Mouse (Mus musculus) hindbrain, embryonic 11.5 days (tissue): ENCODE data around the gene Babam2. TPM values are rescaled to one million over a fixed set of nuclear protein-coding genes. Genes with fewer than 3 reads are reported as not detected.

Experiments
- ATAC-seq: fragments of 200-750 bp; cut with Nextera tagmentation; 2 replicates; pipeline ENCODE4 v1.8.0; 2017; ENCODE audit warnings: mild to moderate bottlenecking, moderate TSS enrichment, moderate library complexity; ENCODE audit not compliant: low FRiP score
- DNase-seq: peaks from one replicate; pipeline ENCODE4 v3.0.0-alpha.2; 2015; ENCODE audit warnings: low spot score
- H3K27ac ChIP-seq: fragments of 300-500 bp; sonication (generic); 2 replicates; pipeline ENCODE4 v1.5.1; 2014; ENCODE audit warnings: mild to moderate bottlenecking, low read depth, low read length
- H3K27me3 ChIP-seq: fragments of 300-500 bp; sonication (generic); 2 replicates; pipeline ENCODE4 v1.6.1; 2014; ENCODE audit warnings: mild to moderate bottlenecking, low read length, moderate library complexity, mixed read lengths; ENCODE audit not compliant: control insufficient read depth, insufficient read depth
- H3K36me3 ChIP-seq: fragments of 300-500 bp; sonication (generic); 2 replicates; pipeline ENCODE4 v1.6.1; 2014; ENCODE audit warnings: mild to moderate bottlenecking, low read length, moderate library complexity, mixed read lengths; ENCODE audit not compliant: control insufficient read depth, insufficient read depth
- H3K4me1 ChIP-seq: fragments of 300-500 bp; sonication (generic); replicated peaks from 2 replicates; pipeline ENCODE4 v1.6.1; 2014; ENCODE audit warnings: low read length, mixed read lengths; ENCODE audit not compliant: control insufficient read depth, insufficient read depth
- H3K4me2 ChIP-seq: fragments of 300-500 bp; sonication (generic); replicated peaks from 2 replicates; pipeline ENCODE4 v1.6.1; 2014; ENCODE audit warnings: mild to moderate bottlenecking, low read depth, low read length
- H3K4me3 ChIP-seq: fragments of 300-500 bp; sonication (generic); 2 replicates; pipeline ENCODE4 v1.5.1; 2014; ENCODE audit warnings: low read depth, low read length
- H3K9ac ChIP-seq: fragments of 300-500 bp; sonication (generic); 2 replicates; pipeline ENCODE4 v1.6.1; 2014; ENCODE audit warnings: low read depth, low read length
- H3K9me3 ChIP-seq: fragments of 300-500 bp; sonication (generic); 2 replicates; pipeline ENCODE4 v1.6.1; 2016; ENCODE audit warnings: low read length; ENCODE audit not compliant: control insufficient read depth
- WGBS: fragments of 180-500 bp; shearing (Covaris S2); extraction: QIAGEN DNeasy Blood & Tissue Kit; methylation state at CpG from one replicate; pipeline ENCODE4 v1.1.7; 2014; 5-methylcytosine and 5-hydroxymethylcytosine counted together
- polyA plus RNA-seq: library from polyadenylated mRNA; unstranded; fragments of >200 nt; fragmentation: Nextera tagmentation; extraction: Ambion mirVana; gene quantifications from 2 replicates; pipeline ENCODE4 v1.2.1, GENCODE M21; 2014

Babam2 gene
- polyA plus RNA-seq, 1 experiment from 2014 or later: 36.2 TPM

DNA sequence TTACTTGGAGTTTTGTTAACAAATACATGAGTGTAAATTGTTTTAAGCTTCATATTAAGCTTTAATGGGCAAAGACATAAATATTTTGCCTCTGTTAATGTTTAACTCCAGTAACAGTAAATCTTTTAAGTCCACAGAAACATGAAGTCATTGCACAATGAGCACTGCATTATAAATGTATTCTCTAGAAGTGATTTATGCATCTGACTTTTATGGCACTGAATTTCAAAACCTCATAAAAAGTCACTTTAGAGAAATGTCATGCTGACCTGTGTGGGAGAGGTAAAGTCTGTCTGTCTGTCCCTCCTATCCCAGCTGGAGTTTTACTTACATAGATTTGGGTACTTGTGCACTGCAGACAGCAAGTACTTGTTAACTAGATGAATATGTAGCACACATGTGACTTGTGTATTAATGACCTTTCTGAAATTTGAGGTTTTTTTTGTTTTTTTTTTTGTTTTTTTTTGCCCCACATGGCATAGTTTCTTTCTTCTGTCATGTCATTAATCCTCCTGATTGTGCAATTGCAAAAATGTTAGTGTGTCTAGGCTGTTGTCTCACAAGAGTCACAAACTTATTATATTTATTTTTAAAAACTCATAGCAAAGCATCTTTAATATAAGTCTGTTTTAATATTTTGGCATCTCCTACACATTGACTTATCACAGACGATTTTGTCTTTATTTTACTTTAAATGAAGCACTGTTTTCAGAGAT lies 165.4 kb downstream of the Babam2 start:
- no peak for DNase-seq
- Histone ChIP-seq H3K9ac (no peak overlapping the region), H3K27me3 (no peaks in the 10 kb centered on the region), H3K4me1 (no peaks in the 10 kb centered on the region), H3K27ac (no peak overlapping the region), H3K4me3 (no peak overlapping the region), H3K36me3 (no peaks in the 10 kb centered on the region), H3K9me3 (no peaks in the 10 kb centered on the region), H3K4me2 (no peak overlapping the region)
- WGBS: 83% methylated on average over 1 of the region's 1 CpGs
- ATAC-seq: no peak

DNA sequence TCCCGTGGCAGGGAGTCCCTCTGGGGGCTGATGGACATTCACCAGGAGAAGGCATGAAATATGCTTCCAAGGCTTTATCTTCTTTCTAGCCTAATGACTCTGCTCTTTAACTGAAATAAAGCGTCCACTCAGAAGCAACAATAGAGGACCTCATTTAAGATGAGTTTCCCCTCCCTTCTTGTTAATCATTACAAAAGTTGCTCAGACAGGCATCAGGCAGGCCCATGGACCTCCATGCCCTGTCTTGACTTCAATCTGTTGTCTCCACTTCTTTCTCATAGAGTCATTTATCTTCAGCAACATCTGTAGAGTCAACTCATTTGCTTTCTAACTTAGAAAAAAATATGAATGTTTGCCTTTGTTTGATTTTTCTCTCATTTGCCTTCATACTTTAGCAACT lies 166.6 kb downstream of the Babam2 start:
- no peak overlapping the region for H3K4me2 ChIP-seq
- H3K27ac ChIP-seq: no peak overlapping the region
- H3K36me3 ChIP-seq: no peaks in the 10 kb centered on the region
- H3K27me3 ChIP-seq: no peaks in the 10 kb centered on the region
- no peaks in the 10 kb centered on the region for H3K9me3 ChIP-seq
- no peak overlapping the region for H3K9ac ChIP-seq
- 48% methylated on average over 2 of the region's 2 CpGs for WGBS
- DNase-seq (no peak), ATAC-seq (no peak)
- H3K4me3 ChIP-seq: no peak overlapping the region
- no peaks in the 10 kb centered on the region for H3K4me1 ChIP-seq

- Histone ChIP-seq H3K27me3 (no peaks in the 10 kb centered on the region), H3K27ac (no peak overlapping the region), H3K4me2 (no peak overlapping the region), H3K36me3 (no peaks in the 10 kb centered on the region), H3K9ac (no peak overlapping the region), H3K4me3 (no peak overlapping the region), H3K9me3 (no peaks in the 10 kb centered on the region), H3K4me1 (no peaks in the 10 kb centered on the region)
- 87% methylated on average over 3 of the region's 3 CpGs for WGBS
- DNase-seq (no peak), ATAC-seq (no peak)
Observed at GRCm38 (mm10) chr5:31866071-31866470, 168.6 kb downstream of the Babam2 start.

DNA sequence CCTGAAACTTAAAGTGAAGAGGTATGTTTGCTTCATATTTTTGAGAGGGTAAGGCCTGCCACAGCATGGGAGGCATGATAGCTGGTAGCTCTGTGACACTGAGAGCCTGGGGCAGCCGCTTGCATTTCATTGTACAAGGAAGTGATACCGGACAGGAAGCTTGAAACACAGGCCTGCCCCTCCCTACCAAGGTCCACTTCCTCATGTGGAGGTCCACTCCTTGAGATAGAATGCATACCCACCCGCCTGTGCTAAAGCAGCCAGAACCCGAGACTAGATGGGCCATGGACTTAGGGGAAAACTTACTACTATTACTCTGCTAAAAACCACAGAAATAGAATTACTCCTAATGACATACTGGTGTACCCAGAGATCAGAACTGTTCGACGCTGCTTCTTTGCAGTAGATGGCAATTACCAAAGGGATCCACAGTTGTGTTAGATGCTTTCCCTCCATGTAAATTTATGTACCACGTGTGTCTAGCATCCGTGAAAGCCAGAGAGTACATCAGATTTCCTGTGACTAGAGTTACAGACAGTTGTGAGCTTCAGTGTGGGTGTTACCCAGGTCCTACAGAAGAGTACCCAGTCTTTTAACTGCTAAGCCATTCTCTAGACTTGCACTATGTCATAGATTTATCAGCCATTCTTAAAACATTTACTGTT lies 173.5 kb downstream of the Babam2 start:
- DNase-seq (no peak), ATAC-seq (no peak)
- Histone ChIP-seq H3K4me2 (no peak overlapping the region), H3K36me3 (no peaks in the 10 kb centered on the region), H3K9ac (no peak overlapping the region), H3K4me1 (no peaks in the 10 kb centered on the region), H3K27me3 (no peaks in the 10 kb centered on the region), H3K9me3 (no peaks in the 10 kb centered on the region), H3K27ac (no peak overlapping the region), H3K4me3 (no peak overlapping the region)
- 85% methylated on average over 8 of the region's 8 CpGs for WGBS

DNA sequence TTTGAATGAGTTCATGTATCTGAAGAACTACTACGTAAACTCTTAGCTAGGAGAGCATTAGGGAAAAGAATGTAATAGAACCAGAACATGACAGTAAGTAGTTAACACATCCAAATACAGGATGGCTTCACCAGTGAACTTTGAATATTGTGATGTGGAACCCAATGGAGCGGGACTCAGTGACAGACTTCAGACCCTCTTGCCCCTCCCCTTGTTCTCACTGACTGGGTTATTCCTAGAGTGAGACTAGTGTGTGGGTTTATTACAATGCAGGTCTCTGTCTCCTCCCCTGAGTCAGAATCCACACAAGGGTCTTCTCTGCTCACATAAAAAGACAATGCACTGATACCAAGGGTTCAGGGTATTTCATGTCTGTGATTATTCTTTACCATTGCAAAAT lies 175.8 kb downstream of the Babam2 start:
- H3K4me3 ChIP-seq: no peak overlapping the region
- no peaks in the 10 kb centered on the region for H3K9me3 ChIP-seq
- H3K9ac ChIP-seq: no peak overlapping the region
- DNase-seq: no peak
- no peaks in the 10 kb centered on the region for H3K27me3 ChIP-seq
- ATAC-seq: no peak
- H3K4me2 ChIP-seq: no peak overlapping the region
- no peaks in the 10 kb centered on the region for H3K4me1 ChIP-seq
- no peak overlapping the region for H3K27ac ChIP-seq
- H3K36me3 ChIP-seq: no peaks in the 10 kb centered on the region
- 86% methylated on average over 2 of the region's 2 CpGs for WGBS

GRCm38 (mm10) chr5:31874543-31874942 lies 177.1 kb downstream of the Babam2 start:
- H3K4me1 ChIP-seq: no peaks in the 10 kb centered on the region
- WGBS: 76% methylated on average over 1 of the region's 1 CpGs
- no peak overlapping the region for H3K27ac ChIP-seq
- no peak overlapping the region for H3K4me2 ChIP-seq
- no peaks in the 10 kb centered on the region for H3K27me3 ChIP-seq
- no peak overlapping the region for H3K9ac ChIP-seq
- ATAC-seq: no peak
- H3K36me3 ChIP-seq: no peaks in the 10 kb centered on the region
- DNase-seq: no peak
- H3K4me3 ChIP-seq: no peak overlapping the region
- H3K9me3 ChIP-seq: no peaks in the 10 kb centered on the region

DNA sequence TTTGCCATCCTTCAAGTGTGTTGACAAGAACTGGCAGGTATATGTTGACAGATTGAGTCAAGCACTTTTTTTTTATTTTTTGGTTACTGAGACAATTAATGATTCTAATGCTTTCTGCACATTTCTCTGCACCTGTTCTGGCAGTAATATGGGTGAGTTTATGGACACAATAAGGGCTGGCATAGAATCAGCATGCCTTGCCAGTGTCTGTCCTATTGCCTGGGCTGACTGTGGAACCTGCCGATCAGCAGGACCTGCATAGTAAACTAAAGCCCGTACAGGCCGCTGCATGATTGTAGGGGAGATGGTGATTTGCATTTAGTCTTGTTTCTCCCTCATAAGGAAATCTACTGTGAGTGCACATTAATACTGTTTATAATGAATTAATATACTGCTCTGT lies 178.0 kb downstream of the Babam2 start:
- Histone ChIP-seq H3K27me3 (no peaks in the 10 kb centered on the region), H3K36me3 (no peaks in the 10 kb centered on the region), H3K4me2 (no peak overlapping the region), H3K9me3 (no peaks in the 10 kb centered on the region), H3K4me3 (no peak overlapping the region), H3K4me1 (no peaks in the 10 kb centered on the region), H3K9ac (no peak overlapping the region), H3K27ac (no peak overlapping the region)
- no peak for ATAC-seq
- no peak for DNase-seq
- 93% methylated on average over 3 of the region's 3 CpGs for WGBS

GRCm38 (mm10) chr5:31876216-31876974 lies 178.9 kb downstream of the Babam2 start:
- ATAC-seq: no peak
- H3K4me2 ChIP-seq: no peak overlapping the region
- no peak overlapping the region for H3K4me3 ChIP-seq
- 80% methylated on average over 8 of the region's 8 CpGs for WGBS
- H3K36me3 ChIP-seq: no peaks in the 10 kb centered on the region
- no peak for DNase-seq
- no peaks in the 10 kb centered on the region for H3K9me3 ChIP-seq
- H3K9ac ChIP-seq: no peak overlapping the region
- no peak overlapping the region for H3K27ac ChIP-seq
- no peaks in the 10 kb centered on the region for H3K4me1 ChIP-seq
- no peaks in the 10 kb centered on the region for H3K27me3 ChIP-seq
